Mouse (Mus musculus): ENCODE data around the gene Psma6. TPM values are rescaled to one million over a fixed set of nuclear protein-coding genes. Genes with fewer than 3 reads are reported as not detected.
A peak's percentile ranks its signal among the peaks of the same experiment; 100 is the strongest.

The Psma6 gene
- total RNA-seq, 2 experiments from 2014 or later = 151 to 158 TPM

DNA sequence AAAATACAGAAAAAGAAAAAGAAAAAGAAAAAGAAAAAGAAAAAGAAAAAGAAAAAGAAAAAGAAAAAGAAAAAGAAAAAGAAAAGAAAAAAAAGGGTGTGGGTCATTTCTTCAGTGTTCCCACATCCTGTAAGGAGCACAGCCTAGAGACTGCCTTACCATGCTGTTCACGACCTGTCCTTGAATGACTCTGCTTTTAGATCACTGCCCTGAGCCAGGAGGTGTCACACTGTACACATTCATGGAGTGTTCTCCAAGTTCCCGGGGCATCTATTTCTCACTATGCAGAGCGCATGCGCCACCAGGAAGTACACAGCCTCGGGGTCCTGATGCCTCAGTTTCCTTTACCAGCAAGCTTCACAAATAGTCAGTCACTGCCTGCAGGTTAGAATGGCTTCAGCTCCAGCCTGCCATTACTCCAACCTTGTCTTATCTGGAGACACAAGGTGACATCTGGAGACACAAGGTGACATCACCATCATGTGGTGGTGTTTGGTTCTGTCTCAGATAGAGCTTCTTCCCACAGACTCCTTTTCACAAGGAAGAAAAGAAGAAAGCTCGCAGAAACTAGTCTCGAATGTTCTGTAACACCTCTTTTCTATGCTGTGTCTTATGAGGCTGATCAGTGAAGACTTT, 48.4 kb downstream of the Psma6 start:
- no peak for DNase-seq (ENCODE audit: extremely low spot score in 1 of 2, low spot score in 2 of 2)
- intact Hi-C loops (cut with DNase I) = no loop called here

DNA sequence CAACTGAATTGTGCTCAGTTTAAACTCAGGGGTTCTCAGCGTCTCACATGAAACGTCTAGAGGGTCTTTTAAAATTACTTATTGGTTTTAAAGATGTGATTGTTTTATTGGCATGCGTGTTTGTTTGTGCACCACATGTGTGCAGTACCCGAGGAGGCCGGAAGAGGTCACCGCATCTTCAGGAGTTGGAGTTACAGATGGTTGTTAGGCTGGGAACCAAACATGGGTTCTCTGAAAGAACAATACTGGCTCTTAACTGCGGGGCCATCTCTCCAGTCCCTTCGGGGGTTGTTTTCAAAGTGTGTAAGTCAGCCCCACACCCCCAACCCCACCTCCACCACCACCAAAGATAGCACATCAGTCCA, 48.9 kb downstream of the Psma6 start:
- intact Hi-C loops (cut with DNase I) = no loop called here
- no peak for DNase-seq (ENCODE audit: extremely low spot score in 1 of 2, low spot score in 2 of 2)

DNA sequence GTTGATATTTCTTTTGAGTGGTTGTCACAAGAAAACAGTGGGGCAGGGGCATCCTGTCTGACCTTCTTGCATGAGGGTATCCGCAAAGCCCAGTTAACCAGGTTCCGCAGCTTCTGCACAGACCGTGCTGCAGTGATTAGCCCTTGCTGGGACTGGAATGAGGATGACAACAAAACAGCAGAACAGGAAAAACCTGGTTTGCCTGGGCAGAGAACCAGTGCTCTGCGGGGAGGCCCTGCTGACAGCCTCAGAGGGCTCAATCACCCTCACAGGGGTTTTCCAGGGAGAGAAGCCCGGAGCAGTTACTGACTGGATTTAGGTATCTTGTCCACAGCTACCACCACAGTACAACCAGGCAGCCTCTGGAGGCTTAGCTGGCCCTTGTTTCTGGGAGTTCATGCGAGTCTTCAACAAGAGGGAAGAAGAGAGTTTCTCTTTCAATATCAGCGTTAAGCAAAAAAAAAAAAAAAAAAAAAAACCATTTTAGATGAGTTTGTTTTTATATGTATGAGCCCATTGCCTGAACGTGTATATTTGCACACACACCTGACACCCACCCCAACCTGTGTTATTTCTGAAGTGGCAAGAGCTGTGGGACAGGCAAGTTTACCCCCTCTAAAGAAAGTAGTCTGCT, 49.9 kb downstream of the Psma6 start:
- intact Hi-C loops (cut with DNase I) = no loop called here
- peak in 1 of 2 experiments; percentile 77 for DNase-seq (ENCODE audit: extremely low spot score in 1 of 2, low spot score in 2 of 2)

DNA sequence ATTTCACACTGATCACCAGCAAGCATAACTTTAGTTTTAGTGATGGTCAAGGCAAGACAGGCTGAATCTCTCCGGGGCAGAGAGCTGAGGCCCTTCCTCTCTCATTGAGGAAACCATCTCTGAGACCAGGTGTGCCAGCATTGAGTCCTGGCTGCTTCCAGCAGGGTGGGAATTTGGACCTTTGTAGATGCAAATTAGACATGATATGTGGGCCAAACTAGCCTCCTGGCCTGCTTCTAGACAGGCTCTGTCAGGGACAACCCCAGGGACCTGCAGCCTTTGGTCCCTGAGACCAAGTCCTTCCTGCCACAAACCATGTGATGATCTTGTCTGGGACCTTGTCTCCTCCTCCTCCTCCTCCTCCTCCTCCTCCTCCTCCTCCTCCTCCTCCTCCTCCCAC, 51.1 kb downstream of the Psma6 start:
- no peak for DNase-seq (ENCODE audit: extremely low spot score in 1 of 2, low spot score in 2 of 2)
- intact Hi-C loops (cut with DNase I) = no loop called here

DNA sequence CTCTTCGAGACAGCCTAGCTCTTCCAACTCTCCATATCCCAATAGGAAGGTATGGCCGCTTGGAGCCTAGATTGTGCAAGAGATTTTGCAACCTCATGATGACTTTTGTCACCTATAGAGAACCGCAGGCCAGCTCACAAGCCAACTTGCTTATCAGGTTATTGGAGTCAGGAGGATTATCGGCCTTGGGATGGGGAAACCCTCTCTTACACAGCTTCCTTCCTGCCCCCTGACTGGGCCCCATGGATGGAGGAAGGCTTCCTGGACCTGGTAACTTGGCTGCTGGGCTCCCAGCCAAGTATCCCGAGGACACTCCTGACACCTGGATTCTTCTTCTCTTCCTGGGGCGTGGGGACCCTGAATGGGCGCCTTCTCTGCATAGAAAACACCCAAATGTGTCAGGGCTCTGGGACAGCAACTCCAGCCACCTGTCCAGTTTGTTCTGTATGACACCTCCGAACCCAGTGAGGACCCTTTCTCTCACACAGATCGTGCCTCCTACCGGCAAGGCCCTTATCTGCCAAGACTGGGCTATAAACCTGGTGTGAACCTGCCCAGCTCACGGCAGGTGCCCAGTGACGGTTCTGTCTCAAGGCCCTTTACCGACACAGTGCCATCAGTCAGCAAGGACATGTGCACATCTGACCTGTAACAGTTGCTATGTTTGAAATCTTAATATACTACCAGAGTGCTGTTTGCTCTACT, 53.3 kb downstream of the Psma6 start:
- intact Hi-C loops (cut with DNase I) = no loop called here

DNA sequence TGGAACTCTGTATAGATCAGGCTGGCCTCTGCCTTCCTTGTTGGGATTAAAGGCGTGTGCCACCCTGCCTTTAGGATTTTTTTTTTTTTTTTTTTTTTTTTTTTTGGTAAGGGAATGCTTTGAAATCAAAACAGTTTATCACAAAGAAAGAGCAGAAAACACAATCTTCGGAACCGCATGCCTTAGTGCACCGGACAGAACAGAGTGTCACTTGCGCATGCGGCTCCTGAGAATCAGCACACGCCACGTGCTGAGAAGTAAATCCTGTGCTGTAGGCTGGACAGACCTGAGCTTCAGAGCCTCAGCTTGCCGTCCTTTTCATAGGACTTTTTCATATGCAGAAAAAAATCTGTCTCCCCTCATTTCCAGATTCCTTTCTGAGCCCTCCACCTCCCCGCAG, 54.0 kb downstream of the Psma6 start:
- DNase-seq (ENCODE audit: extremely low spot score in 1 of 2, low spot score in 2 of 2) = no peak
- intact Hi-C loops (cut with DNase I) = no loop called here

More for the DNA sequence above, 53.3 kb downstream of the Psma6 start:
- DNase-seq (ENCODE audit: extremely low spot score in 1 of 2, low spot score in 2 of 2) = peak in 1 of 2 experiments; percentile 47

DNA sequence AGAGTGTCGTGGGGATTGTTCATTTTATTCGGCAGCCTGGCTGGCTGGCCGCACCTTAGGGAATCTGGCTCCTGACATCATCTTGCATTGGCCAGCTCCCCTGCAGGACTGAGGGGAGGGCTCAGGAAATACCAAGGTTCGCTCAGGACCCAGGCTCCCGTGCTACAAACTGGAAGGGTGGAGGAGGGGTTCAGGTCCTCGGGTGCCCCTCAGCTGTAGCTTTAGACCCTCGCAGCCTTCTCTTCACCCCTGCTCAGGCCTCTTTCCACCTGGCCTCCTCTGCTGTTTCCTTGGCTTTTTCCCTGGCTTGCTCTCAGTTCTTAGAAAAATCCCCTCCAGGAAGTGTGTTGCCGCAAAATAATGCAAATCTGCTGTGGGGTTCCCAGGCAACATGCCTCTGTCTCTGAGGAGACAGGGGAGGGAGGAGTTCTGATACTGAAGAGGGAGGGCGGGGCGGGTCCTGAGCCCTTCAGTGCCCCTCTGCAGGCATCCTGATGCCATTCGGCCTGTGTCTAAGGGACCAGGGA, 54.7 kb downstream of the Psma6 start:
- intact Hi-C loops (cut with DNase I) = no loop called here
- DNase-seq (ENCODE audit: extremely low spot score in 1 of 2, low spot score in 2 of 2) = no peak

DNA sequence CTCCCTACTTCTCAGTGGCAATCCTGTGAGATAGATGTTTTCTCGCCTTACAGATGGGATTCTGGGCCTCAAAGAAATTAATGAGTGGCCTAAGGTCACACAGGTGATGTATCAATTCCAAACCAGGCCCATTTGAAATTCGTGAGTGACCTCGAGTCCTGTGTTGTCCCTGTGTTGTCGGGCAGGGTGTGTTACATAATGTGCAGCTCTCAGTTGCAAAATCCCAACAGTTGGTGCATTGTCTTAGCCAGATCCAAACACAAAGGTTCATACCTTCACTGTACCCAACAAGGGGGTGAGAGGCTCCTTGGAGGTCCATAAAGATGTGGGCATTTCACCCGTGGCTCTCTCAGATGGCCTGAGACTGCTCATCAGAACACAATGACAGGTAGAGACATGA, 56.4 kb downstream of the Psma6 start:
- intact Hi-C loops (cut with DNase I) = no loop called here
- DNase-seq (ENCODE audit: extremely low spot score in 1 of 2, low spot score in 2 of 2) = no peak

DNA sequence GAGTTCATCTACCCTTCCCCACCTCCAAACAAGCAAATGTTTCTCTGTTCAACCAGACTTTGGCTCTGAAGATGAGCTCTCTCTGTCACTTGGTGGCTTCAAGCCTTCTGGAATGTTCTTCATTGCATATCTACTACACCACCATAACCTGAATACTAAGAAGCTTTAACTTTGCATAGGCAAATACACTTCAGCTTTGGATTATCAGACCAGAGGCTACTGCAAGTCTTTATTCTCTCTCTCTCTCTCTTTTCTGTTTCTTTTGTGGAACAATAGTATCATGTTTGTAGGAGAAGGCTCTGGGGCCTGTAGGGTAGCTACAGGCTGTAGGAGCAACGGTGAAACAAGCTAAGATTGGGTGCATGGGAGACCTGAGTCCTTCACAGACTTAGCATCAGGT, 58.2 kb downstream of the Psma6 start:
- no peak for DNase-seq (ENCODE audit: extremely low spot score in 1 of 2, low spot score in 2 of 2)
- intact Hi-C loops (cut with DNase I) = no loop called here

DNA sequence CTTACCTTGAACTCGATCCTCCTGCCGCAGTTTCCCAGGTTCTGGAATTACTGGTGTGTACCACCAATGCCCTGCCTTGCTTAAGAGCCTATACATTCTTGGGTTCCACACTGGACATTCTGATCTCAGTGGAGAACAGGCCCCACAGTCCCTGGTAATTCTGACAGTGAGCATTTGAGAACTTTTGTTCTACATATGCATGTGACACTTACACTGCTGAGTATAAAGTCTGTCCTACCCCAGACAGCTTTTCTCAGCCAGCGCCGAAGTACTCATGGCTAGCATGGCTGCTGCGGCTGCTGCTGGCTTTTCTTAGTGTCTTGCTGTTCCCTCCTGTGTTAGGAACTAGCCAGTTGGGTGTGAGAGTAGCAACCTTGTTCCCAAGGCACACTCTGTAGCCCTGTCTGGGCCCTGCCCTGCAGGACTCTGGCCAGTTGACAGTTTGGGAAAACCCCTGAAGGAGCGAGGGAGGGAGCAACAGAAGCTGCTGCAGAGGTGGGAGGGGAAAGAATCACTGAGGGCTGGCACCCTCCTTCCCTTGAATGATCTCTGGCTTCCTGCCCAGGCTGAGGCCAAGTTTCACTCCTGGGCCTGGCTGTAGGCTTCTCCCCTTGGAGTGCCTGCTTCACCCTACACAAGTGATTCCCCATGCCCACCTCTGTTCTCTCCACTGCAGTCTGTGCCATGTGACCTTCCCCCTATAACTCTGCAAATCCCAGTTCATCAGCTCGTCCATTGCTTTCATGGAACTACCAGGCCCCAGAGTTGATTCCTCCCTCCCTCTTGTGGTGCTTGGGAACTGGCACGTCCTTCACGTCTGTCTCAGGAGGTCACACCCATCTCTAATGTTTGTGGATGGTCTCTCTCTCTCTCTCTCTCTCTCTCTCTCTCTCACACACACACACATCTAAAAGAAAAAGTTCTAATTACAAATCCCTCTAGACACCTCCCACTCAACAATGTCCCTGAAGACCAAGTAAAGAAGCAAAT, 59.1 kb downstream of the Psma6 start:
- intact Hi-C loops (cut with DNase I) = no loop called here
- DNase-seq (ENCODE audit: extremely low spot score in 1 of 2, low spot score in 2 of 2) = peak in 1 of 2 experiments; percentile 85

DNA sequence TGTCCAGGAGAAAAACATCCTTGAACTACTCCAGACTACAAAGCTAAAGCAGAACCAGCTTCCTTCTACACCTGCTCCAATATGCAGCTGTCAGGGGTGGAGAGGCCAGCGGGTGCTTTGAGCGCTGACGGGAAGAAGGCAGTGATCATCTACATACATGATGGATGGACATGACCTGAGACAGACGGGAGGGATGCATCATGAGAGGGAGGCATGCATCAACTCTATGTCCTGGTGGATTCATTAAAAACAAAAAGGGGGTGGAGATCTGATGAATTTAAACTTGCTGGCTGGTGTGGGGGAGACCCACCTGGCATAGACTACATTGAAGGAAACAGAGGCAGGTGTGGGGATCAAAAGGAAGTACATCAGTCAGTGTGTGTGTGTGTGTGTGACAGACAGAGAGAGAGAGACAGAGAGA, 60.0 kb downstream of the Psma6 start:
- DNase-seq (ENCODE audit: extremely low spot score in 1 of 2, low spot score in 2 of 2) = no peak
- intact Hi-C loops (cut with DNase I) = no loop called here

DNA sequence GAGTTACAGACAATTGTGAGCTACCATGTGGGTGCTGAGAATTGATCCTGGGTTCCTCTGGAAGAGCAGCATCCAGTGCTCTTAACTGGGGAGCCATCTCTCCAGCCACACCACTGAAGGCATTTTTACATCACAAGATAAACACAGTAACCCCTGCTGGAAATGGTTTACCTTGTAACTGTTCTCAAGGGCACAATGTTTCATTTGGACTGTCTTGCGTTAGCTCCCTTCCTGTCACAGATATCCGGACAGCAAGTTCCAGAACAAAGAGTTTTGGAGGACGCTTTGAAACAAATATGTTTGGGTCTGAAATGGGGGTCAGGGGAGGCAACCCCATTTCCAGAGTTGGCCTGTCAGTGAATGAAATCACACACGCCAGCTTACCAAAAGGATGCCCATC, 61.6 kb downstream of the Psma6 start:
- no peak for DNase-seq (ENCODE audit: extremely low spot score in 1 of 2, low spot score in 2 of 2)
- intact Hi-C loops (cut with DNase I) = no loop called here

DNA sequence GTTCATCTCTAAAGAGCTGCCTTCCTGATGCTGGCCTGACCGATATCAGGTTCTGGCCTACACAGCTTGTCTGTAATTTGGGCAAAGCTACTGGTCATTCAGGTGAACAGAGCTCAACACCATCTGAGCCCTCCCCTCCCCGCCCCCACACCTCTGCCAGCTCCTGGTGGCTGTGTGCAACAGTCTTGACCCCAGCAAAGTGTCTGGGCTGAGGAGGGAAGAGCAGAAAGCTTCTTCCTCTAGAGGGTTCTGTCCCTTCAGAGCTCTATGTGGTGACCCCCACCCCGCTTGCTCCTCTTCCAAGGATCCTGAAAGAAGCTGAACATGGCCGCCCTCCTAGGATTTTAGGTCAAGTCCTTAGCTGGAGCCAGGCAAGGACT, 62.3 kb downstream of the Psma6 start:
- no peak for DNase-seq (ENCODE audit: extremely low spot score in 1 of 2, low spot score in 2 of 2)
- intact Hi-C loops (cut with DNase I) = no loop called here

DNA sequence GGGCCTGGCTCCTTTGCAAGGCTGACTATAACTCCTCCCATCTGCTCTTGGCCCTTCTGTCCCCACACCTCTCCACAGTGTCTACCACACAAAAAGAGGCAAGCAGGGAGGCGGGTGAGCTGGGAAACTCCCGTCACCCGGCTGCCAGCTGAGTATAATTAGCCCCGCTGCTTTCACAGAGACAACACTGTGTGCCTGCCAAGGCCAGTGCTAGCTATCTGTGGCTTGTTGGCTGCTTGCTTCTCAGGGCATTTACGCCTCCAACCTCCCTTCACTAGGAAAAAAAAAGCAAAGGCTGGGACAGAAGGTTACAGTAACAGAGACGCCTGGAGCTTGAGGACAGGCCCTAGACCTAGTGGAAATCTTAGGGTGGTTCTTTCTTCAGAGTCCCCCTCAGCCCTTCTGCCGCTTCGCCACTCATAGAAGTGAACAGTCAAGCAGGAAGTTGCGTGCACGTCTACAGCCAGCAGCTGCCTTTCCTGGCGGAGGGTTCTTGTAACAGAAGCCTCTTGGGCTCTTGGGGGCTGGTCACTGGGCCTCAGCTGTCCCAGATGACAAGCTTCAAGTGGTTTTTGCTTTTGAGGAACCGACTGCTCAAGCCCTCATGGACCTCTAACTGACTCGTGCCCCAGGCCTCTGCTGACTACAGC, 62.8 kb downstream of the Psma6 start:
- intact Hi-C loops (cut with DNase I) = no loop called here
- peak; percentile 86 for DNase-seq (ENCODE audit: extremely low spot score in 1 of 2, low spot score in 2 of 2)

DNA sequence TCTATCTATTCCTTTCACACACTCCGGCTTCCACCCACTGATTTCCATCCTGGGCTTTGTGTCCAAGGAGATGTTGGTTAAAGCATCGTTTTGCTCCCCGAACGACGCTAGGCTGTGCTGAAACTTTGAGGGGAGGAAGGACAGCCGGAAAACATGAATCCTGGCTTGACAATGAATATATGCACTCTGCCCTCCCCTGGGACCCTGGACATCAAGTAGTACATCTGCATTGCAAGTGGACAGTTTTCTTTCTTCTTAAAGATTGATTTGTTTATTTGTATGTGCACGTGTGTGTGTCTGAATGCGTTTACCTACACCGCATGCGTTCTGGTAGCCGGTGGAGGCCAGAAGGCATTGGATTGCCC, 63.4 kb downstream of the Psma6 start:
- no peak for DNase-seq (ENCODE audit: extremely low spot score in 1 of 2, low spot score in 2 of 2)
- intact Hi-C loops (cut with DNase I) = no loop called here

DNA sequence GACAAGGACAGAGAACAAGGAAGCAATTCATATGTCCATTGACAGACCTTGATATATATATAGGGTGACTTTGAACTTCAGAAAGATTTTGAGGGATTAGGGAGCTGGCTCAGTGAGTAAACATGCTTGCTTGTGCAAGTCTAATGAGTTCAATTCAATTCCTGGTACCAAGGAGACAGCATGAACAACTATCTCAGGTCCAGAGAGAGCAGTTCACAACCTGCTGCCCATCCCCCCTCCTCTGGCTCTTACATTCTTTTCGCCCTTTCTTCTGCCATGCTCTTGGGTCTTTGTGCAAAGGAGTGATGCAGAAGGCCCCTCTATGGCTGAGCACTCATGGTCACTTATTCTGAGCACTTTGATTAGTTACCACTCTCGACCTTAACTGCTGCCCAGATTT, 64.4 kb downstream of the Psma6 start:
- intact Hi-C loops (cut with DNase I) = no loop called here
- DNase-seq (ENCODE audit: extremely low spot score in 1 of 2, low spot score in 2 of 2) = no peak

DNA sequence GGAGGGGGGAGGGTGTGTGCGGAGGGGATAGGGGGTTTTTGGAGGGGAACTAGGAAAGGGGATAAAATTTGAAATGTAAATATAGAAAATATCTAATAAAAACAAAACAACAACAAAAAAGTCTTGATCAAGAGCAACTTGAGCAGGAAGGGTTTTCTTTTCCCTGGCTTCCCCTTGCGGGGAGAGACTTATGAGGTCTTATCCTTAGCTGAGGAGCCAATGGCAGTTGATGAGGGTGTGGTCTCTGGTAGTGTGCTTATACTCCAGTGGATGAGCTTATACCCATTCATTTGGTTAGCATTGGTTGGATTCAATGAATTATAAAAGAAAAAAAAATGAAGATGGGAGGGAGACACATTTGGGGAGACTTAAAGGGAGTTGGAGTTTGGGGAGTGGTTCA, 65.0 kb downstream of the Psma6 start:
- no peak for DNase-seq (ENCODE audit: extremely low spot score in 1 of 2, low spot score in 2 of 2)
- intact Hi-C loops (cut with DNase I) = no loop called here

DNA sequence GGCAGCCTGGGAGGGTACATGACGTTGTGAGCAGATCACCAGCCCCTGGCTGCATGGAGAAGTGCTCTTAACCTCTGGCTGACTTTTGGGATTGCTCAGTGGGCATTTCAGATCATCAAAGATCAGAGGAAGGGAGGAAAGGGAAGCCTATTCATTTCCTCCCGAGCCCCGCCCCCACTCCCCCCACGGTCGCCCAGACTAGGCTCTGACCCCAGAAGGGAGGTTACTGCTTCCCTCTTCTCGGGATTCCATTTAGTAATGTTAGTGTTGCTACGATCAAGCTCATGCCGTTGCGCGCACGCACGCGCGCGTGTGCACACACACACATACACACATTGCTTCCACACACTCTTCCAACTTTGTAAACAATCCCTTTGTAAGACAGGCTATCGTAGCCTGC, 66.4 kb downstream of the Psma6 start:
- DNase-seq (ENCODE audit: extremely low spot score in 1 of 2, low spot score in 2 of 2) = peak in 1 of 2 experiments; percentile 63
- intact Hi-C loops (cut with DNase I) = no loop called here

DNA sequence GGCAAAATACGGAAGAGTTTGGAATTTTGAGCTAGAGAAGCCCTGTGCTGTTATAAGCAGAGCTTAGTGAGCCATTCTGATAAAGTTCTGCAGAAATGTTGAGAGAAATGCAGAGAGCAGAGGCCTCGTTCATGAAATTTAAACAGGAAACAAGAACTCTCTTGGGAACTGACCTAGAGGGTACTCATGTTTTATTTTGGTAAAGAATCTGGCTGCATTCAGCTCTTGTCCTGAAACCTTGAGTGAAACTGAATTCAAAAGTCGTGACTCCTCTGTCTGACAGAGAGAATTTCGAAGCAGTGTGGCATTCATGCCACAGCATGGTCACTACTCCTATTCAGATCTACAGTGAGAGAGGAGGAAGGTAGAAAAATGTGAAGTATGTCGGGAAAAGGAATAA, 68.8 kb downstream of the Psma6 start:
- DNase-seq (ENCODE audit: extremely low spot score in 1 of 2, low spot score in 2 of 2) = no peak
- intact Hi-C loops (cut with DNase I) = no loop called here

Measured in left cerebral cortex, postnatal 10 days (tissue).